Mouse (Mus musculus) C2C12 (cell line): Measurements from ENCODE around the gene Gm49405.

ENCODE experiments used
- MAX ChIP-seq: IDR thresholded peaks from one replicate; pipeline ENCODE4 v1.6.1; 2011; ENCODE audit warnings: mild to moderate bottlenecking, control low read depth
- USF1 ChIP-seq: IDR thresholded peaks from one replicate; pipeline ENCODE4 v1.6.1; 2011; ENCODE audit warnings: low read depth, mild to moderate bottlenecking, control low read depth, moderate library complexity

- TF ChIP-seq USF1: no peak
- no peak for TF ChIP-seq MAX
Observed at GRCm38 (mm10) chr19:3991562-3991961, 8.9 kb upstream of the Gm49405 start.
